Mouse (Mus musculus): ENCODE data around the gene Dnajc10.

DNA sequence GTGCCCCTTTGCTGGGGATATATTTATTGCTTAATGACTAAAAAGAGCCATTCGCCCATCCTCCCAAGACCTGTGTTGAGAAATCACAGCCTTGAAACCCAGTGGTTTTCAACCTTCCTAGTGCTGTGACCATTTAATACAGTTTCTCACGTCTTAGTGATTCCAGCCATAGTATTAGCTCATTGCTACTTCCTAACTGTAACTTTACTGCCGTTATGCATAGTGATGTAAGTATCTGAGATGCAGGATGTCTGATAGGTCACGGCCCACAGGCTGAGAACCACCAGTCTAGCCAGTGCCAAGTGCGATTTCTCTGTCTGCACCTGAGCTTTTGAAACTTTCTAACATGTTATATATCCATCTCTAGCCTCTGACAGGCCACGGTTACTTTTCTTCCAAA lies 12.0 kb downstream of the Dnajc10 start:
- TF ChIP-seq POLR2A (IDR thresholded peaks at IDR 0.05; ENCODE audit: insufficient read length, low read depth) (no peak), E2F4 (IDR thresholded peaks at IDR 0.05; ENCODE audit: insufficient read depth) (no peak)
